ENCODE assay signal across 8 mouse cellular contexts in the genomic region with DNA sequence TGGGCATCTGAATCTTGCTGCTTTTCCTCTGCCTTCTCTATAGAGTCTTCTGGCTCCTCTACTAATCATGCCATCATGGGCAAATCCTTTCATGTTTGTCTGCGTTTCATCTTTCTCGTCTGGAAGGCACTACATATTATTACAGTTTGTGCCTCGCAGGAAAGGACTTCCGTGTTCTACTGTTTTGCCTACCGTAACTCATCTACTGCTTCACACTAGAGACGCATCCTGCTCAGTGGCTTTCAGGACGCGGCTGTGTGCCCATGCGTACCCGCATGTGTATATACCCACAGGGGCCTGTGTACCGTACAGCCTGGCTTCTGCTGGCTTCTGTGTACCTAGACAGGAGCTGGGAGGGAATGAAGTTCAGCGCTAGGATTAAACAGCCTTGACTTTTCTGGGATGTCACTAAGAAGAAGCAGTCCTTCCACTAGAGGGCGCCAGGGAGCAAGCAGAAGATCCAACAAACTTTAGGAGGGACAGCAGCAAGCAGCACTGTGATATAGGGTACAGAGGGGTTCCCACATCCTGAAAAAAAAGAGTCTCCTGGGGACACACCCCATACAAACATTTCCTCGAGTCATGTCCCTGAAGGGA.
A peak's percentile ranks its signal among the peaks of the same experiment; 100 is the strongest.
DNase-seq lines count a peak whose midpoint lies in the region; ATAC-seq lines count a peak whose summit lies in the region.

No protein-coding gene starts in this region.

- H3K4me3 ChIP-seq in forebrain, embryonic 14.5 days (ENCODE audit: low read depth, low read length): no peak overlapping the region
- H3K4me3 ChIP-seq in forebrain, embryonic 12.5 days (replicated peaks): no peak overlapping the region
- H3K4me3 ChIP-seq in hindbrain, embryonic 14.5 days (replicated peaks; ENCODE audit: low read length): no peak overlapping the region

- H3K9ac ChIP-seq in forebrain, embryonic 14.5 days (ENCODE audit: low read length): no peak overlapping the region
- no peak overlapping the region for H3K9ac ChIP-seq in forebrain, embryonic 12.5 days
- H3K9ac ChIP-seq in hindbrain, embryonic 14.5 days: no peak overlapping the region

- H3K27me3 ChIP-seq in forebrain, embryonic 14.5 days (replicated peaks; ENCODE audit: control insufficient read depth, insufficient read depth, low read length): no peaks in the 10 kb centered on the region
- no peaks in the 10 kb centered on the region for H3K27me3 ChIP-seq in forebrain, embryonic 12.5 days
- H3K27me3 ChIP-seq in hindbrain, embryonic 14.5 days (ENCODE audit: control insufficient read depth, insufficient read depth, low read length): no peaks in the 10 kb centered on the region

- DNase-seq in forebrain, embryonic 14.5 days (ENCODE audit: low spot score): peak; percentile 76
- DNase-seq in c-Kit-positive CD71-positive TER-119-positive erythroid progenitor cells, embryonic 14.5 days (ENCODE audit: low spot score): peak; percentile 52
- DNase-seq in frontal cortex, adult 2 months (ENCODE audit: extremely low spot score in 1 of 2, low spot score in 1 of 2): peak; percentile 28 to 90
- peak; percentile 77 for DNase-seq in hindbrain, embryonic 14.5 days (ENCODE audit: low spot score)
- DNase-seq in left cerebral cortex, adult 11 months (ENCODE audit: low spot score): peak; percentile 44
- DNase-seq in mesoderm, embryonic 11.5 days (ENCODE audit: low read depth, low spot score): peak; percentile 83
- peak; percentile 64 to 91 for DNase-seq in spleen, postnatal 4 days (ENCODE audit: low spot score in 2 of 2)

- H3K36me3 ChIP-seq in forebrain, embryonic 14.5 days (ENCODE audit: control insufficient read depth, insufficient read depth, low read length): no peaks in the 10 kb centered on the region
- no peaks in the 10 kb centered on the region for H3K36me3 ChIP-seq in forebrain, embryonic 12.5 days (replicated peaks)
- H3K36me3 ChIP-seq in hindbrain, embryonic 14.5 days (replicated peaks; ENCODE audit: control insufficient read depth, insufficient read depth): no peaks in the 10 kb centered on the region

- no peaks in the 10 kb centered on the region for H3K4me1 ChIP-seq in forebrain, embryonic 14.5 days (ENCODE audit: control insufficient read depth, insufficient read depth, low read length)
- H3K4me1 ChIP-seq in forebrain, embryonic 12.5 days: no peaks in the 10 kb centered on the region
- H3K4me1 ChIP-seq in hindbrain, embryonic 14.5 days (replicated peaks; ENCODE audit: control insufficient read depth, insufficient read depth, low read length): no peaks in the 10 kb centered on the region

- no peaks in the 10 kb centered on the region for H3K9me3 ChIP-seq in forebrain, embryonic 14.5 days (replicated peaks; ENCODE audit: control insufficient read depth, low read length)
- H3K9me3 ChIP-seq in forebrain, embryonic 12.5 days: no peaks in the 10 kb centered on the region
- no peaks in the 10 kb centered on the region for H3K9me3 ChIP-seq in hindbrain, embryonic 14.5 days (ENCODE audit: control insufficient read depth, low read length)

- no peak overlapping the region for H3K27ac ChIP-seq in forebrain, embryonic 14.5 days (ENCODE audit: low read depth, low read length)
- no peak overlapping the region for H3K27ac ChIP-seq in forebrain, embryonic 12.5 days
- no peak overlapping the region for H3K27ac ChIP-seq in hindbrain, embryonic 14.5 days

- no peak for ATAC-seq in forebrain, embryonic 14.5 days
- no peak for ATAC-seq in forebrain, embryonic 12.5 days (ENCODE audit: low FRiP score)
- ATAC-seq in hindbrain, embryonic 14.5 days (ENCODE audit: low FRiP score): no peak

- WGBS in forebrain, embryonic 14.5 days: 51% methylated on average over 14 of the region's 14 CpGs
- 54% methylated on average over 14 of the region's 14 CpGs for WGBS in forebrain, embryonic 12.5 days
- 49% methylated on average over 14 of the region's 14 CpGs for WGBS in hindbrain, embryonic 14.5 days

- H3K4me2 ChIP-seq in forebrain, embryonic 14.5 days (ENCODE audit: low read length): no peak overlapping the region
- no peak overlapping the region for H3K4me2 ChIP-seq in forebrain, embryonic 12.5 days
- no peak overlapping the region for H3K4me2 ChIP-seq in hindbrain, embryonic 14.5 days (replicated peaks)
